Mouse (Mus musculus): ENCODE data around the gene 6330409D20Rik.

Gene 6330409D20Rik

GRCm38 (mm10) chr2:32724832-32725790 lies 15.7 kb downstream of the 6330409D20Rik start:
- in situ Hi-C loops (cut with MboI, MseI): no loop called here

DNA sequence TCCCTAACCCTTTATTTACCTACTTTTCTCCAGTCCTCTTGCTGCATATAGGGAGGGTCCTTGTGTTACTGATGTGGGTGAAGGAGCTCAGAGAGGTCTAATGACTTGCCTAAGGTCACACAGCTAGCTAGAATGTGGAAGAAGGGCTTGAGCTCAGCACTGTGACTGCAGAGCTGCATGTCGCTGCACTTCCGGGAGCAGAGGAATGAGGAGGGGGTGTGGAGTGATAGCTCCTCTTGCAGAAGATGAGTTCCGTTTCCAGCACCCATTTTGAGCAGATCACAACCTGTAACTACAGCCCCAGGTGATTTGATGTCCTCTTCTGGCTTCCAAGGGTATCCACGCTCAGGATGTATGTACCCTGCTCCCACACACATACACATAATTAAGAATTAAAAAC lies 16.7 kb downstream of the 6330409D20Rik start:
- in situ Hi-C loops (cut with MboI, MseI): no loop called here

DNA sequence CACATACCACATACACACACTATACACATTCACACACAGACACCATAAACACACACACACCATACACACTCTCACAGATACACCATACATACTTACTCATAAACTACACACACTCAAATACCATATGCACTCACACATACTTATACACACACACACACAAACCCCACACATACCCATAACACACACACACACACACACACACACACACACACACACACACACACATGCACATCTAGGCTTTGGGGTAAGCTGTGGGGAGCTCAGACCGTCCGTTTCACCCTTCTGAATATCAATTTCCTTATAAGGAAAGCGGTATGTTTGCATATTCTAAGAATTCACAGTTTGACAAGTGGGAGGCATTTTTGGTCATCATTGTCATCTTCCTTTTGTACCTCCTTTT lies 18.2 kb downstream of the 6330409D20Rik start:
- in situ Hi-C loops (cut with MboI, MseI): no loop called here

- in situ Hi-C loops (cut with MboI, MseI): no loop called here
These were observed 18.8 kb downstream of the 6330409D20Rik start for GRCm38 (mm10) chr2:32722046-32722445.

DNA sequence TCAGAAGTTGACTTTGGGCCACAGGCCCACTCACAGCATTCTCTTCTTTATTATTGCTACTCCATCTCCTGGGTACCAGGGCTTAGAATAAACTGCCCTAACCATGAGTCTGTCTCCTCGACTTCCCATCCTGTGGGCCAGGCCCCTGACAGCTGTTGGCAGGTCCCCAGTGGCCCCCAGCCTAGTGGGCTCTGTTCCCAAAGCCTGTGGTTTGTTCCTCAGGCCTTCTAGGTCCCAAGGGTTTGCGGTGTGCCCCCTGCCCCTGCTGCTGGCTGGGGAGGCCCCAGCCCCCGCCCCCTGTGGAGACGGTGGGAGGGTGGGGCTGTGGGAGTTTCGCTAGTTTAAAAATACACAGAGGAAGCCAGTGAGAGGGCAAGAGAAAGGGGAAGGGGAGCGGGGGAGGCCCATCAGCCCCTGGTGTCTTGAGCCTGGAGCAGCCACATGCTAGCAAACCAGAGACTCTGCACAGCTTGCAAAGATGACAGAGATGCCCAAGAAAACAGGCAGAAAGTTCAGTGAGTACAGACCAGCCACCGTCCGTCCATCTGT lies 20.1 kb downstream of the 6330409D20Rik start, which contains the start of gene Sh2d3c:
Sh2d3c (plus strand) TSS at position 375 of the 549 bp plus-strand sequence.
- in situ Hi-C loops (cut with MboI, MseI): no loop called here

GRCm38 (mm10) chr2:32720053-32720452 lies 20.8 kb downstream of the 6330409D20Rik start:
- in situ Hi-C loops (cut with MboI, MseI): no loop called here

DNA sequence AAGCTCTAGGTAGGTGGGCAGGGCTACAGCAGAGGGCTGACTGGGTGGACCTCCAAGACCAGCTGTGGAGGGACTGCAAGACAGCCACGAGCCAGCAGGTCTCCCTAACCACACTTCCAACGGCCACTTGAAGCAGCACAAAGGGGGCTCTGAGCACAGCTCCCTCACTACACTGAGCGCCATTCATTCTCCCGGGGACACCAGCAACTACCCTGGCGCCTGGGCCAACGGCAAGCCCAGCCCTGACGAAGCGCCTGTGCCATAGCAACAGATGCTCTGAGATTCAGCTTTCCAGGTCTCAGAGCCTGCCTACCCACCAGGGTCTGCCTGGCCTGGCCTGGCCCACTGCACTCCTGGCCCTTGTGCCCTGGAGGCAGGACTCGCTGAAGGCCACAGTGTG lies 22.1 kb downstream of the 6330409D20Rik start:
- in situ Hi-C loops (cut with MboI, MseI): no loop called here

DNA sequence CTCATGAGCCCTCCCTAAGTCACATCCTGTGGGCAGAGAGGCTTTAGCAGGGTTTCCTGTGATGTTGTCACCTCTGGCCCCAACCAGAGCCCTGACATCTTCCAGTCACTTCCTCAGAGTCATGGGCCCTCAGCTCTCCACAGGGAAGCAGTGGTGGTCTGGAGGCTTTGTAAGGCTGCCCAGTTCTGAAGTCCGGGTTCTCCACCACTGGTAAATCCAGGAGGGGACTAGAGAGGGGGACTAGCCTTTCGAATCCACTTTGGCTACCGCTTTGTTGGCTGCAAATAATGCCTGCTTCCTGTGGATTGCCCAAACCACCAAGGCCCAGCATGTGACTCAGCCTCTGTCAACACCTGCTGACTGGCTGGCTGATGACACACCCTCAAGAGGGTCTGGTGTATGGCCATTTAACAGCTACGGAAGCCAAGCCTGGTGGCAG lies 25.8 kb downstream of the 6330409D20Rik start:
- in situ Hi-C loops (cut with MboI, MseI): loop anchor here (5.0 kb wide), 1 partner anchor 42 kb away; the partner anchor contains the start of gene Tor2a

DNA sequence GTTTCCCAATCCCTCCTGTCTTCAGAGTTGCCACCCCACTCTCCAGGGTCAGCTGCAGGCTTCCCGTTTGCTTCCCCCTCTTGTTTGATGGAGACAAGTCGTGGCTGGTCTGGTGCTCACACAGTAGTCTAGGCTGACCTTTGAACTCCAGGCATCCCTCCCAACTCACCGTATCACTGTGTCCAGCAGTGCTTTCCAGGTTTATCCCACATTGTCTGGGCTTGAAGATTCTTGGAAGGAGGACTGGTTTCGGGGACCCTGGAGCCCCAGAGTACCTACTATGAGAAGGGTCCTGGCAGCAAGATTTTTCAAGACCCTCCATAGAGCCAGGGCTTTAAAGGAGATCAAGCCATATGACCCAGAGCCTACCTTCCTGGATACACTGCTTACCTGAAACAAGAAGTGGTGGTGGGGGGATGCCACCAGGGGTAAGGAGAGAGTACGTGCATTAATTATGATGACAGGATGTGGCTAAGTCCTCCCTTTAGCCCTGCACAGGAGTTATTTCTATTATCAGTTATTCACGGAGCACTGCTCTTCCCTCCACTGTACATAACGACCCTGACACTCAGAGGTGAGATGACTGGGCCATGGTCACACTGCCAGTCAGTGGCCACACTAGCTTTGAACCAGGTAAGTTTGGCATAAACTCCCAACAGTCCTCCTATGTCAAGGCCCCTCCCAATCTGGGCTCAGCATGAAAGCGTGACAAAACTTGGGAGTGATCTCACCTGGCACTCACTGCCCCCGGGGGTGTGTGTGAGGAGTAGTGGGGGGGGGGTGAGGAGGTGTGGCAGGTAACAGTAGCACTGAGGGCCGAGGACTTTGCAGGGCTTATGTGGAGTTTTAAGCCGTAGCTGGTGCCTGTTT lies 26.5 kb downstream of the 6330409D20Rik start:
- in situ Hi-C loops (cut with MboI, MseI): loop anchor here (5.0 kb wide), 1 partner anchor 43 kb away; the partner anchor contains the start of gene Tor2a

DNA sequence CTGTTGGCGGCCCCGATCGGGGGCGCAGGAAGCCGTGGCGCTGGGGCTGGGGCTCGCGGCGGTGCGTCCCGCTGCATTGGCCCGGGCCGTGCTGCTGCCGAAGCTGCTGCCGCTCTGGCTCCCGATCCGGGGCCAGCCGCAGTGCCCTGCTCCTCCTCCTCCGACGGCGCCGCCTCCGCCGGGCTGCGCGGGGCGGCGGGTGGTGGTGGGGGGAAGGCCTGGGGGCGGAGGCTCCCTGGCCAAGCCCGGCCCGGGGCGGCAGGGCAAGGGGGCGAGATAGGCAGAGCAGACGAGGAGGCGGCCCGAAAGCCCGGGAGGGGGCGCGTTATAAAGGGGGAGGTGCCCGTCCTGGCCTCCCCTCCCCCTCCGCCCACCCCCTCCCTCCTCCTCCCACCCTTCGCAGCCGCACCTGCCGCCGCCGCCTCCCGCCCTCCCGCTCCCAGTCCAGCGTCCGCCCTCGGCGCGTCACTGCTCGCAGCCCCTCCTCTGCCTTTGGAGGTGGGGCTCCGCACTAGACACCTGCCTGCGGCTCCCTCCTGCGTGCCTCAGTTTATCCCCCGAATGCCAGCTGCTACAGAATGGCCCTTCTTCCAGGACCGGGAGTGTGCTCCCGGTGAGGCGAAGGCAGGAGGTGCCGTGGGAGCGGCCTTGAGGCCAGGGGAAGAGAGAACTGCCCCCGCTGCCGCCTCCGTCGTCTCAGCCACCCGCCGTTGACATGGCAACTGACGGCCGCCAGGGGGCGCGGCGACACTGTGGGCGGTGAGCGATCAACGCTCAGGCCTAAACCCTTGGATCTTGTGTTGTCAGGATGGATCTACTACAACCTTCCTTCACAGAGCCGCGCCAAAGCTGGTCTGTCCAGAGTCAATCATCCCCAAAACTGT lies 27.6 kb downstream of the 6330409D20Rik start, which contains the start of gene Cdk9:
Cdk9 (minus strand) TSS at position 143 of the 884 bp plus-strand sequence.
- in situ Hi-C loops (cut with MboI, MseI): loop anchor here (5.0 kb wide), 1 partner anchor 44 kb away; the partner anchor contains the start of gene Tor2a

- in situ Hi-C loops (cut with MboI, MseI): loop anchor here (5.0 kb wide), 1 partner anchor 45 kb away; the partner anchor contains the start of gene Tor2a
These were observed 28.3 kb downstream of the 6330409D20Rik start for GRCm38 (mm10) chr2:32712586-32712933.

DNA sequence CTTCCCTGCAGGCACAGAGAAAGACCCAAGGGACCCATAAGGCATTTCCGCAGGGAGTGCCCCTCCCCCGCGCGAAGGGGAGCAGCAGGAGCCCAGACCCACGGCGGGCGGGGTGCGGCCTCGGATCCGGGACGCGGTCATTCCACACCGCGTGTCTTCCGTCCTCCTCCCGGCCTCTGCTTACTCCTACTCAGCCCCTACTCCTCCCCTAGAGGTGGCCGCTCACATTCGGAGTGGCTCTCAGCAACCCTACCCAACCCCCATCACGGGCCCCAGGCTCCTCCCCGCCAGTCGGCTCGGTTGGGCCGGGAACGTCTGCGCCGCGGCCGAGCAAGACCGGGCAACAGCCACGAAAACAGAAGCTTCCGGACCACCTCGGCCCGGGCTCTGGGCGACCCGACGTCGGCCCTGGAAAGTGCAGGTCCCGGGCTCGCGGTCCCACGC lies 28.7 kb downstream of the 6330409D20Rik start:
- in situ Hi-C loops (cut with MboI, MseI): loop anchor here (5.0 kb wide), 1 partner anchor 45 kb away; the partner anchor contains the start of gene Tor2a

DNA sequence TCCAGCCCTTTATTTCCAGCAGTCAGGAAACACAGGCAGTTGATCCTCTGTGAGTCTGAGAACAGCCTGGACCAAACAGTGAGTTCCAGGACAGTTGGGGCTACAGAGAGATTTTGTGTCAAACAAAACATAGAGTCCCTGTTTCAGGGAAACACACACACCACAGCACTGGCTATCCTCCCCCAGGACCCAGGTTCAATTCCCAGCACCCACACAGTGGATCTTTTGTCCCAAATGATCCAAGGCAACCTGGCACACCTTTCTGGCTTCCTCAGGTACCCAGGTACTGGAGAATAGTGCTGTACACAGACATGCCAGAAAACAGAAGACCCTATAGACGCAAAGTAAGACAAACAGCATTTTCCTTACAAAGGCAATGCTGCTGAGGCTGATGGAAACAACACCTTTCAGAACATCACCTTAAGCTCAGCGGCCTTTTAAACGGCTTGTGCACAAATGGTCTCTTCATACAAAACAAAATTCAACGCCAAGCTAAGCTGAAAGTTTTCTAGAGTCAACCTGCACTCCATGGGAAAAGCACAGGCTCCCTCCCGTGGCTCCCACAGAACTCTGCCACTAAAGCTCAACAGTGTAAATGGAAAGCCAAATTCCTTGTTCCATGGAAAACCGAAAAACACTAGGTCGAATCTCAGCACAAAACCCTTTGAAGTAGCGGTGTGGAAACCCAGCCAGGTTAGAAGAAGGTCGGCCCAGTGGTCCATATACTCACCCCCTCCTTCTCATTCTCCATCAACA lies 29.3 kb downstream of the 6330409D20Rik start:
- in situ Hi-C loops (cut with MboI, MseI): loop anchor here (5.0 kb wide), 1 partner anchor 46 kb away; the partner anchor contains the start of gene Tor2a

- in situ Hi-C loops (cut with MboI, MseI): loop anchor here (5.0 kb wide), 1 partner anchor 47 kb away; the partner anchor contains the start of gene Tor2a
These were observed 30.4 kb downstream of the 6330409D20Rik start for GRCm38 (mm10) chr2:32710425-32710824.

DNA sequence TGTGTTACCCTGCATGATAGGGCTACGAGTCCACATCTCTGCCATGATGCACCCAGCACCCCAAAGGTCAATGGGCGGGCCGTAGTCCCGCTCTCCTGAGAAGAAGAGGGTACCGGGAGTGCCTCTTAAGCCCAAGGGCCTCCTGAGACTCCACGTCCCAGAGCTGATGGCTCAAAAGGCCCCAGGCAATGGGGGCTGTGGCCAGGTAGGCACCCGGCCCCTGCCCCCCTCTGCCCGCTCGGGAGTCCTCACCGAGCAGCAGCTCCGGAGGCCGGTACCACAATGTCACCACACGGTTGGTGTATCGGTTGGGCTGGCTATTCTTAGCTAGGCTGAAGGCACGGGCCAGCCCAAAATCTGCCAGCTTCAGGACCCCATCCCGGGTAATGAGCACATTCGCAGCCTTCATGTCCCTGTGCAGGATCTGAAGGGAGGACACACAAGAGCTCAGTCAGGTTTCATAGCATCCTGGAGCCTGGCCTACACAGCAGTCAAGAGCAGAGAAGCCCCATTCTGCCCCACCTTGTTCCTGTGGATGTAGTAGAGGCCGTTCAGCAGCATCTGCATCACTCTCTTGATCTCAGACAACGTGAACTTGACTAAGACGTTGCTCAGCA lies 31.2 kb downstream of the 6330409D20Rik start:
- in situ Hi-C loops (cut with MboI, MseI): loop anchor here (5.0 kb wide), 1 partner anchor 48 kb away; the partner anchor contains the start of gene Tor2a

- in situ Hi-C loops (cut with MboI, MseI): no loop called here
These were observed 32.2 kb downstream of the 6330409D20Rik start for GRCm38 (mm10) chr2:32708643-32709042.

DNA sequence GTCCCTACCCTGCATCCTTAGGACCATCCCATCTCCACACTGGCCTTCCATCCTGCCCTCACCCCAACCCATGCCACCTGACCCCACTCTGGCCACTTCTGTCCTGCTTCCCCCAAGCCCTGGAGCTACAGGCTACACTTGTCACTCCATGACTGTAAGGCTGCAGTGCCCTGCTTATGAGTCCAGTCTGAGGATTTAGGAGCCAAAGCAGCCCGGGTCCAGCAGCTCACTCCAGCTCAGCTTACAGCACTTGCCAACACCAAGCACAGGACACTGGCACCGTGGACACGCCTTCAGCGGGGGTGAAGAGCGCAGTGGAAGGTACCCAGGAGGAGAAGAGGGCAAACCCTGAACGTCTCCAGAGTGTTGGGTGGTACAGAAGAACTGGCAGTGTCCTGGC lies 33.8 kb downstream of the 6330409D20Rik start:
- in situ Hi-C loops (cut with MboI, MseI): no loop called here

DNA sequence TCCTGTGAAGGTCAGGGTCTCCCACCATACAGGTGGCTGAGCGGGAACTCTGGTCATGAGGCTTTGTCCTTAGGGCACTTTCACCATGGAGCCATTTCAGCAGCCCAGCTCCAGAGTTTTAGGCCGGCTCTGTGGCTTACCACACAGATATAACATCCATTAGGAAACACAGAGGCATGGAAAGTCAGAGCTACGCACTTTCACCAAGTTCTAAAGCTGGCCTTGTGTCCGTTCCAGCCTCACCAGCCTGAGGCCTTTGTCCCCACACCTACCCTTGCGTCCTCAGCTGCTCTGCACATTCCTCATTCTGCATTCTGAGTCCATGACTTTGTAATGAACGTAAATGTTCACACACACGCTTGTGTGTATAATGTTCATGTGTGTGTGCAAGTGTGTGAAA lies 35.8 kb downstream of the 6330409D20Rik start:
- in situ Hi-C loops (cut with MboI, MseI): no loop called here

DNA sequence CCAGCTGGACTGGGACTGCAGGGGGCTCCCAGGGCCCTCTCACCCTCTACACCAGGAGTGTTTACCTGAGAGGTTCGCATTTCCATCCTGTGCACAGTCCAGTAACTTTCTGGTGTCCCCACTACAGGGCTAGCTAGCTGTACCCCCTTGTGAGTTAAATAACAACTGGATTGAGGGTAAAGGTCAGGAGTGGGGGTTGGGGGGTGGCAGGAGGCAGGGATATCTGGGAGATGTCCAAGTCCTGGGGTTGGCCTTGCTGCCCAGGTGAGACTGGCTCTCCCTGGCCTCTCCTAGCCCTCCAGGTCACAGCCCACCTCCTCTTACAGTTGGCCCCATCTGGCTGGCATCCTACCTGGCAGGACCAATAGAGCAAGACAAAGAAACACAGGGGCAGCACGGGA lies 36.8 kb downstream of the 6330409D20Rik start, which contains the start of gene Fpgs:
Fpgs (minus strand) TSS at position 125 of the 401 bp plus-strand sequence.
- in situ Hi-C loops (cut with MboI, MseI): no loop called here

Data from T-helper 1 cell (primary cell).